Mouse (Mus musculus) C2C12 (cell line): ENCODE measurements around the gene Hrh2. TPM values are rescaled to one million over a fixed set of nuclear protein-coding genes. Genes with fewer than 3 reads are reported as not detected.

ENCODE experiments used
- H3K27me3 ChIP-seq: one replicate; pipeline ENCODE4 v1.6.1; 2011; ENCODE audit not compliant: control insufficient read depth, insufficient read depth, insufficient read length
- H3K36me3 ChIP-seq: one replicate; pipeline ENCODE4 v1.6.1; 2011; ENCODE audit not compliant: control insufficient read depth, insufficient read depth
- H3K4me3 ChIP-seq: one replicate; pipeline ENCODE4 v1.5.1; 2011; ENCODE audit warnings: mild to moderate bottlenecking, control low read depth; ENCODE audit not compliant: poor library complexity, insufficient read depth, severe bottlenecking
- H3K79me2 ChIP-seq: one replicate; pipeline ENCODE4 v1.6.1; 2011; ENCODE audit not compliant: control insufficient read depth, insufficient read depth
- H3K79me3 ChIP-seq: one replicate; pipeline ENCODE4 v1.6.1; 2011; ENCODE audit warnings: low read depth, control low read depth
- H3ac ChIP-seq: one replicate; pipeline ENCODE3; 2011; ENCODE audit warnings: low read depth; ENCODE audit not compliant: control insufficient read depth, insufficient read length
- CEBPB ChIP-seq: IDR thresholded peaks from one replicate; pipeline ENCODE4 v1.6.1; 2011; ENCODE audit warnings: low read depth, mild to moderate bottlenecking, control low read depth, moderate library complexity
- CTCF ChIP-seq: IDR thresholded peaks from one replicate; pipeline ENCODE4 v1.5.1; 2011; ENCODE audit not compliant: control insufficient read depth, insufficient read depth, insufficient read length
- FOSL1 ChIP-seq: IDR thresholded peaks from one replicate; pipeline ENCODE4 v1.8.0; 2011; ENCODE audit warnings: mild to moderate bottlenecking, low read length; ENCODE audit not compliant: poor library complexity, insufficient read depth, severe bottlenecking
- MAX ChIP-seq: IDR thresholded peaks from one replicate; pipeline ENCODE4 v1.6.1; 2011; ENCODE audit warnings: mild to moderate bottlenecking, control low read depth
- MYOD1 ChIP-seq: IDR thresholded peaks from one replicate; pipeline ENCODE4 v1.6.1; 2011; ENCODE audit warnings: low read depth; ENCODE audit not compliant: control insufficient read depth, insufficient read length
- MYOG ChIP-seq: IDR thresholded peaks from one replicate; pipeline ENCODE4 v1.6.1; 2011; ENCODE audit not compliant: control insufficient read depth, insufficient read length; ENCODE audit errors: extremely low read depth
- USF1 ChIP-seq: IDR thresholded peaks from one replicate; pipeline ENCODE4 v1.6.1; 2011; ENCODE audit warnings: low read depth, mild to moderate bottlenecking, control low read depth, moderate library complexity
- polyA plus RNA-seq: library from polyadenylated mRNA; unstranded; fragments of >200 nt; fragmentation: generic; extraction: Trizol; gene quantifications from one replicate; pipeline ENCODE4 v1.2.1, GENCODE M21; 2012; ENCODE audit warnings: missing spikeins

Hrh2 gene
- polyA plus RNA-seq, 1 experiment, result not detected

GRCm38 (mm10) chr13:54211528-54212488 lies 19.9 kb downstream of the Hrh2 start:
- H3K79me2 ChIP-seq, result no peaks in the 10 kb centered on the region
- H3ac ChIP-seq, result no peak overlapping the region
- no peaks in the 10 kb centered on the region for H3K36me3 ChIP-seq
- no peak overlapping the region for H3K4me3 ChIP-seq
- TF ChIP-seq FOSL1, result no peak
- TF ChIP-seq MYOD1, result no peak
- TF ChIP-seq CEBPB, result no peak
- TF ChIP-seq USF1, result no peak
- TF ChIP-seq MYOG, result no peak
- H3K79me3 ChIP-seq, result no peaks in the 10 kb centered on the region
- H3K27me3 ChIP-seq, result peaks cover 37% of the 10 kb centered on the region

GRCm38 (mm10) chr13:54212516-54212915 lies 20.6 kb downstream of the Hrh2 start:
- Histone ChIP-seq H3K36me3 (no peaks in the 10 kb centered on the region), H3ac (no peak overlapping the region), H3K79me3 (no peaks in the 10 kb centered on the region), H3K79me2 (no peaks in the 10 kb centered on the region), H3K27me3 (peaks cover 35% of the 10 kb centered on the region), H3K4me3 (no peak overlapping the region)
- TF ChIP-seq CTCF (no peak), CEBPB (no peak), MYOD1 (no peak), MAX (no peak), USF1 (no peak), FOSL1 (no peak), MYOG (no peak)

- H3K36me3 ChIP-seq, result no peaks in the 10 kb centered on the region
- H3K27me3 ChIP-seq, result peaks cover 38% of the 10 kb centered on the region
- no peaks in the 10 kb centered on the region for H3K79me2 ChIP-seq
- no peaks in the 10 kb centered on the region for H3K79me3 ChIP-seq
- no peak overlapping the region for H3K4me3 ChIP-seq
- TF ChIP-seq FOSL1, result no peak
- no peak for TF ChIP-seq CTCF
- TF ChIP-seq MYOG, result no peak
- no peak for TF ChIP-seq CEBPB
- TF ChIP-seq USF1, result no peak
- no peak overlapping the region for H3ac ChIP-seq
These were observed 23.3 kb downstream of the Hrh2 start for GRCm38 (mm10) chr13:54215266-54215665.

GRCm38 (mm10) chr13:54215777-54216316 lies 23.9 kb downstream of the Hrh2 start:
- Histone ChIP-seq H3K79me2 (no peaks in the 10 kb centered on the region), H3K36me3 (no peaks in the 10 kb centered on the region), H3K79me3 (no peaks in the 10 kb centered on the region), H3K27me3 (peaks cover 43% of the 10 kb centered on the region), H3ac (no peak overlapping the region), H3K4me3 (no peak overlapping the region)
- TF ChIP-seq MAX, result no peak
- TF ChIP-seq USF1, result no peak
- no peak for TF ChIP-seq FOSL1
- no peak for TF ChIP-seq CEBPB
- no peak for TF ChIP-seq MYOD1
- no peak for TF ChIP-seq CTCF
- TF ChIP-seq MYOG, result no peak

GRCm38 (mm10) chr13:54218341-54218740 lies 26.4 kb downstream of the Hrh2 start:
- Histone ChIP-seq H3ac (no peak overlapping the region), H3K27me3 (peaks cover 58% of the 10 kb centered on the region), H3K4me3 (no peak overlapping the region), H3K79me3 (no peaks in the 10 kb centered on the region), H3K79me2 (no peaks in the 10 kb centered on the region), H3K36me3 (no peaks in the 10 kb centered on the region)
- TF ChIP-seq CEBPB (no peak), FOSL1 (no peak), CTCF (no peak), MYOD1 (no peak), MAX (no peak), USF1 (no peak), MYOG (no peak)
